Mouse (Mus musculus): ENCODE measurements around the gene Gorasp1.

Gene Gorasp1

GRCm38 (mm10) chr9:119926497-119926896 is 10.9 kb downstream of the Gorasp1 start:
- no peak for DNase-seq (ENCODE audit: low read depth, low spot score)

- DNase-seq (ENCODE audit: low read depth, low spot score) = no peak
Measured at GRCm38 (mm10) chr9:119925729-119926128, 11.6 kb downstream of the Gorasp1 start.

- no peak for DNase-seq (ENCODE audit: low read depth, low spot score)
Measured at GRCm38 (mm10) chr9:119925120-119925657, 12.2 kb downstream of the Gorasp1 start.

GRCm38 (mm10) chr9:119923462-119923861 is 13.9 kb downstream of the Gorasp1 start:
- DNase-seq (ENCODE audit: low read depth, low spot score) = no peak

GRCm38 (mm10) chr9:119919858-119920257 is 17.5 kb downstream of the Gorasp1 start:
- DNase-seq (ENCODE audit: low read depth, low spot score) = no peak

GRCm38 (mm10) chr9:119913087-119913838 is 24.1 kb downstream of the Gorasp1 start:
- DNase-seq (ENCODE audit: low read depth, low spot score) = no peak

- no peak for DNase-seq (ENCODE audit: low read depth, low spot score)
Measured at GRCm38 (mm10) chr9:119909931-119910330, 27.4 kb downstream of the Gorasp1 start.

- no peak for DNase-seq (ENCODE audit: low read depth, low spot score)
Measured at GRCm38 (mm10) chr9:119908708-119909107, 28.7 kb downstream of the Gorasp1 start.

GRCm38 (mm10) chr9:119902410-119903151 is 34.8 kb downstream of the Gorasp1 start:
- no peak for DNase-seq (ENCODE audit: low read depth, low spot score)

- DNase-seq (ENCODE audit: low read depth, low spot score) = no peak
Measured at GRCm38 (mm10) chr9:119899446-119899845, 37.9 kb downstream of the Gorasp1 start.

GRCm38 (mm10) chr9:119895040-119895721 is 42.2 kb downstream of the Gorasp1 start:
- peak; percentile 9 for DNase-seq (ENCODE audit: low read depth, low spot score)

GRCm38 (mm10) chr9:119894339-119895009 is 42.9 kb downstream of the Gorasp1 start, which contains the start of gene Wdr48:
TSS of gene Wdr48 (plus strand) at chr9:119894878.
- peak; percentile 98 for DNase-seq (ENCODE audit: low read depth, low spot score)

GRCm38 (mm10) chr9:119893881-119894280 is 43.5 kb downstream of the Gorasp1 start:
- no peak for DNase-seq (ENCODE audit: low read depth, low spot score)

GRCm38 (mm10) chr9:119890692-119891091 is 46.7 kb downstream of the Gorasp1 start:
- DNase-seq (ENCODE audit: low read depth, low spot score) = no peak

- DNase-seq (ENCODE audit: low read depth, low spot score) = no peak
Measured at GRCm38 (mm10) chr9:119889446-119889845, 47.9 kb downstream of the Gorasp1 start.

- DNase-seq (ENCODE audit: low read depth, low spot score) = no peak
Measured at GRCm38 (mm10) chr9:119888843-119889246, 48.5 kb downstream of the Gorasp1 start.

- peak; percentile 17 for DNase-seq (ENCODE audit: low read depth, low spot score)
Measured at GRCm38 (mm10) chr9:119887144-119887901, 50.0 kb downstream of the Gorasp1 start.

Measured in c-Kit-negative CD71-positive TER-119-positive erythroid progenitor cells, embryonic 14.5 days (primary cell).